Mouse (Mus musculus): ENCODE results near the gene Brf1. TPM values are rescaled to one million over a fixed set of nuclear protein-coding genes. Genes with fewer than 3 reads are reported as not detected.

The Brf1 gene
- polyA plus RNA-seq (2015; fragmentation: Illumina TruSeq; extraction: RNeasy Lipid Tissue Mini Kit (QIAGEN cat#74804); ENCODE audit: insufficient read depth, low read depth, low replicate concordance), result 42.9 TPM

DNA sequence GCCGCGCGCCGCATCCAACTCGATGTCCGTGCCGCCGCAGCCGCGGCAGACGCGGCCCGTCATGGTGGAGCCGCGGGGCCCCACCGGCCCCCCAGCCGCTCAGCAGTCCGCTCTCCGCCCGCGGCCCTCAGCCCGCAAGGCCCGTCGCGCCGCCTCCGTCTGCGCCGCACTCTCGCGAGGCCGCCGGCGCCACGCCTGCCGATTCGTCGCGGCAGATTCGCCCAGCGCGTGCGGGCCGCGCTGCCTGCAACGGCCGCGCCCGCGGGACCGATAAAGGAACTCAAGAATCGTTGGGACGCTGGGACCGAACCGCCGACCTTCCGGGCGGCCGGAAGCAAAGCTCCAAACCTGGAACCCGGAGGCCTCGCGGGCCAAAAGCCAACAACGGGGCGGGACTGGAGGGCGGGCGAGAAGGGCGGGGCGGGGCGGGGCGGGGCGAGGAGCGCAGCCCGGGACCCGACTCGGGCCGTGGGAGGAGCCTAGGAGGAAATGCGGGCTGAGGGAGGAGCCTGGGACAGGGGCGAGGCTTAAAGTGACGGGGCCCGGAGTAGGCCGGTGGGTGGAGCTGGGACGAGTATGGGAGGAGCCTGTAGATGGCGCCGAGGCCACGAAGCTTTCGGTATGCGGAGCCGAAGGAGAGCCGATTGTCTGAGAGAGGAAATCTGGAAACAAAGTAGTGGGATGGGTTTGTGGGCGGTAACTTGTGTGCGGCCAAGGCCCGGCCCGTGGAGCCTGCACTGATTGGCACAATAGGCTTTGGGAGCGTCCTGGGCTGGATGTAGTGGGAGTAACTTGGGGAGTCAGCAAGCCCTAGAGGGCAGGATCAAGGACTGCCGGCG lies at the start of gene Brf1:
TSS of gene Brf1 (minus strand) at position 411 of the 839 bp plus-strand sequence.

DNA sequence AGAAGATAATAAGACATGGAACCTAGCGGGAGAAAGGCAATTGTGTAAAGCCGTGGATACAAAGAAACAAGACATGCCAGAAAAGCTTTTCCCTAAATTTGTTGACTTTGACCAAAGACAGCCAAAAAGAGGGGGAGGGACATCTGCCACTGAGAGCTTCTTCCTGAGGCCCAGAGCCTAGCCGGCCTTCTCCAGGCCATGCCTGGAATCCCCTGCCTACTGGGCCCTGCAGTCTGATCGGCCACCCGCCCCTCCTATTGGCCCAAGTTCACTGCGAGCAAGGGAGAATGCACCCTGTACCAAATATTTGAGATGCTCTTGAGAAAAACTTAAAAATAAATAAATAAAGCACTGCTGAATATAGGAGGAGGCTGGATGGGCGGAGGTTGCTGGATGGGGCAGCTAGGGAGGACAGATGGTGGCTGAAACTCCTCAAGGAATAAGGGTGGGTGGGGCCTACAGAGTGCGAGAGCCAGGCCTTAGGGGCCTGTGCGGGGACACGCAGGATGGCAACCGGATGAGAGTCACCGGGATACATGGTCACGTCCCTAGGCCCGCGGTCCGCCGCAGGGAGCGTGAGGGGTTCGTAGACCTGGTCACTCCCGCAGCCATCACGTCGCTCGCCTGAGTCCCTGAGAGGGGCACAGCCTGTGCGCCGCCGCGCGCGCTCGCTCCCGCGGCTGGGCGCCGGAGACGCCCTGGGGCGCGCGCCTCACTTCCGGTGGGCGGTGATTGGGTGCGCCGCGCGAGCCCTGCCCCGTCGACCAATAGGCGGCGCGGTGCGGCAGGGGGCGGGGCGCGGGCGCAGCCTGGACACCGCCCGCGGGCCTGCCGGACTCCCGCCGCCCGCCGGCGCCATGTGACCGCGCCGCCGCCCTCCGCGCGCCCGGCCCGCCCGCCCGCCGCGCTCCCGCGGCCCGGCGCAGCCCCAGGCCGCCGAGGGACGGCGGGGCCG lies 13.4 kb upstream of the Brf1 start, which contains the start of gene Pacs2:
TSS of gene Pacs2 (plus strand) at position 905 of the 955 bp plus-strand sequence.

DNA sequence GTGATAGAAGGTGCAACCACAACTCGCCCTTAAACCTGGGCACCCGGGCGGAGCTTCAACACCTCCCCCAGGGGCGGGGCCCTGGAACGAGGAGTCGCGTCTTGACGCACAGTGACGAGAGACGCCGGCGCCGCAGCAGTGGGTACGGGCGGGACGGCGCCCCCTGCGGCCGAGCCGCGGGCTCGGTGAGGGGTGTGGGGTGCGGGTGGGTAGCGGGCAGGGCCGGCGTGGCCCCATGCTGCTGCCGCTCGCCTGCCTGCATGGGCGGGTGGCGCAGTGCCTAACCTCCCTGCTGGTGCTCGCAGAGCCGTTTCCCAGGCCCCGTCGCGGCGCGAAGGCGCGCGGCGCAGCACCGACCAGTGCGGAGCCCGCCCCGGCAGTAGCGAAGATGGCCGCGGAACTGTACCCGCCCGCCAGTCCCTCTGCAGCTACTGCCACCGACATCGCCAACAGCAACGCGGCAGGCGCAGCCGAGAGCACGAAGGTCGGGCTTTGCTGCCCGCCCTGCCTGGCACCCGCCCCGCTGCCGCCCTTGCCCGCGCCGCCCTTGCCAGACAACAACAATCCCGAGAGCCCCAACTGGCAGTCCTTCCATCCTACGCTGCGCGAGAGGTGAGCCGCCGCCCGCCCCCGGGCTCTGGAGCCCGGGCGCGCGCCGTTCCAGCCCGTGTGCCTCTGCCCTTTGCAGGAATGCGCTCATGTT lies 24.0 kb downstream of the Brf1 start, which contains the start of gene Btbd6:
TSS of gene Btbd6 (plus strand) at position 112 of the 703 bp plus-strand sequence.

DNA sequence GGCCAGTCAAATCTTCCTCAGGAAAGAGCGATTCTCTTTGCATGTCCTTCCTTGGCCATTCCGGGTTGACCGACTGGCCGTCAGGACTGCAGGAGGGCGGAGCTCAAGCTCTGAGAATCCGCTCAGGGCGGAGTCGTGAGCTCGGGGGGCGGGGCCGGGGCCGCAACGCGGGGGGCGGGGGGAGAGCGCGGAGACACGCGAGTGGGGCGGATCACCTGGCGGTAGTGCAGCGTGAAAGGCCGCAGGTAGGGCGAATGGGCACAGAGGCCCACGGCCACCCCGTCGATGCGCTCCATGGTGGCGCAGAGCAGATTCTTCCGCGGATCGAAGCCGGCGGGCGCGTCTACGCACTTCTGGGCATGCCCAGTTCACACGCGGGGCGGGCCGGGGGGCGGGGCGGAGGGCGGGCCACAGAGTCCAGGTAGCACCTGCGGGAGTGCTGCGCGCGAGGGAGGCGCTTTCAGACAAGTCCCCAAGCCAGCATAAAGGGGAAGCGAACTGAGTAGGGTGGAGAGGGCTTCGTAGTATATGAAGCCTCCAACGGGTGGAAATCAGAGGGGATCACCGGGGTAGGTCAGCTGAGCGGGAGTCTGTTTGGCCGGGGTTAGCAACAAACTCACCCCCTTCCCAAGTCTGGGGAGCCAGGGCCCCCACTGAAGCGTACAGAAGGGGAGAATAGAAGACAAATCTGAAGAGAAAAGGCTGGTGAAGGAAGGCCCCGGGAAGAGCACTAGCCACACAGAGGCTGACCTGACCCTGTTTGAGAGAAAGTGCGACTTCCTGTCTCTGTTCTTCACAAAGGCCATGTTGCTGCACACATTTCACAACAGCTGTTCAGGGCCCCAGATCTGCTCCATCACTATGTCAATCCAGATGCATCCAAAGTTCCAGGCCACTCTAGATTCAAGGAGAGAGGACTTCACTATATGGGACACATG lies 58.5 kb downstream of the Brf1 start, which contains the start of gene Nudt14:
TSS of gene Nudt14 (minus strand) at position 349 of the 938 bp plus-strand sequence.

DNA sequence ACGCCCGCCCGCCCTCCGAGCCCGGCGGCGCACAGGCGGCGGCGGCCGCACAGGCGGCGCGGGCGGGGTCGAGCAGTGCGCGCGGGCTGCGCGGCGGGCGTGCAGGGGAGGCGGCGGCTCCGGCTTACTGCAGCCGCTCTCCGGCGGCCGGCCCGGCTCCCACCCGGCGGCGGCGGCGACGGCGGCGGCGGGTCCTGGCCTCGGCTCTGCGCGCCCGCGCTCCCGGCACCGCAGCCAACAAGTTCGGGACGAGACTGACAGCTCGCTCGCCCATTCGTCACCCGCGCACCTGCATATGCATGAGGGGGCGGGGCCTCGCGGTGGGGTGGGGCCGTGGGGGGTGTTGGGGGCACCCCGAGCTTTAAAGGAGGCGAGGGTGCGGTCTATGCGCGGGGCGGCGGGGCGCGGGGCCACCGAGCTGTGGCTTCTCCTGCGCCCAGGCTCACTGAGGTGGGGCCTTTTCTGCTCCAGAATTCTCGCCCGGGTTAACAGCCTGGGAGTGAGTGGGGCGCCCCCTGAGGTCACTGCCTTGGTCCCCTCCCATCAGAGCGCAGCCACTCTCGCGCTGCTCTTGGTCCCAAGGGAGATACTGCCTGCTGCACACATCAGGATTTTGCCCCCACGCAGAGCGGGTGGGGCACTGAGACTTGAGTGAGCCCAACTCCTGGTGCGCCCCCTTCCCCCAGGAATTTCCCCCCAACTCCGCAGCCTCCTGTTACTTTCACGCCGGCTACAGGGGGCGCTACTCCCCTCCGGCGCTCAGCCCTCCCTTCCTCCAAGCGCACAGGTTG lies 70.7 kb downstream of the Brf1 start, which contains the start of gene Jag2:
TSS of gene Jag2 (minus strand) at position 215 of the 791 bp plus-strand sequence.

Other genes starting within 250 kb of the Brf1 start
- gene Pld4, start 240.0 kb downstream of the Brf1 start, polyA plus RNA-seq (2015; fragmentation: Illumina TruSeq; extraction: RNeasy Lipid Tissue Mini Kit (QIAGEN cat#74804); ENCODE audit: insufficient read depth, low read depth, low replicate concordance), result 5.7 TPM
- 6.0 TPM for gene Ahnak2, start 198.0 kb downstream of the Brf1 start, polyA plus RNA-seq (2015; fragmentation: Illumina TruSeq; extraction: RNeasy Lipid Tissue Mini Kit (QIAGEN cat#74804); ENCODE audit: insufficient read depth, low read depth, low replicate concordance)
- 1.8 TPM for gene Clba1, start 191.8 kb downstream of the Brf1 start, polyA plus RNA-seq (2015; fragmentation: Illumina TruSeq; extraction: RNeasy Lipid Tissue Mini Kit (QIAGEN cat#74804); ENCODE audit: insufficient read depth, low read depth, low replicate concordance)
- 3.2 TPM for gene Cdca4, start 171.3 kb downstream of the Brf1 start, polyA plus RNA-seq (2015; fragmentation: Illumina TruSeq; extraction: RNeasy Lipid Tissue Mini Kit (QIAGEN cat#74804); ENCODE audit: insufficient read depth, low read depth, low replicate concordance)
- gene Gpr132, start 132.5 kb downstream of the Brf1 start, polyA plus RNA-seq (2015; fragmentation: Illumina TruSeq; extraction: RNeasy Lipid Tissue Mini Kit (QIAGEN cat#74804); ENCODE audit: insufficient read depth, low read depth, low replicate concordance), result not detected
- gene Jag2, start 70.9 kb downstream of the Brf1 start, polyA plus RNA-seq (2015; fragmentation: Illumina TruSeq; extraction: RNeasy Lipid Tissue Mini Kit (QIAGEN cat#74804); ENCODE audit: insufficient read depth, low read depth, low replicate concordance), result 9.9 TPM
- gene Nudt14, start 58.6 kb downstream of the Brf1 start, polyA plus RNA-seq (2015; fragmentation: Illumina TruSeq; extraction: RNeasy Lipid Tissue Mini Kit (QIAGEN cat#74804); ENCODE audit: insufficient read depth, low read depth, low replicate concordance), result 5.4 TPM
- 4.7 TPM for gene Btbd6, start 24.2 kb downstream of the Brf1 start, polyA plus RNA-seq (2015; fragmentation: Illumina TruSeq; extraction: RNeasy Lipid Tissue Mini Kit (QIAGEN cat#74804); ENCODE audit: insufficient read depth, low read depth, low replicate concordance)
- gene Pacs2, start 13.8 kb upstream of the Brf1 start, polyA plus RNA-seq (2015; fragmentation: Illumina TruSeq; extraction: RNeasy Lipid Tissue Mini Kit (QIAGEN cat#74804); ENCODE audit: insufficient read depth, low read depth, low replicate concordance), result 7.0 TPM
- not detected for gene Tex22, start 73.8 kb upstream of the Brf1 start, polyA plus RNA-seq (2015; fragmentation: Illumina TruSeq; extraction: RNeasy Lipid Tissue Mini Kit (QIAGEN cat#74804); ENCODE audit: insufficient read depth, low read depth, low replicate concordance)
- 10.8 TPM for gene Mta1, start 97.6 kb upstream of the Brf1 start, polyA plus RNA-seq (2015; fragmentation: Illumina TruSeq; extraction: RNeasy Lipid Tissue Mini Kit (QIAGEN cat#74804); ENCODE audit: insufficient read depth, low read depth, low replicate concordance)
- gene Crip2, start 139.5 kb upstream of the Brf1 start, polyA plus RNA-seq (2015; fragmentation: Illumina TruSeq; extraction: RNeasy Lipid Tissue Mini Kit (QIAGEN cat#74804); ENCODE audit: insufficient read depth, low read depth, low replicate concordance), result 59.2 TPM
- 278 TPM for gene Crip1, start 145.6 kb upstream of the Brf1 start, polyA plus RNA-seq (2015; fragmentation: Illumina TruSeq; extraction: RNeasy Lipid Tissue Mini Kit (QIAGEN cat#74804); ENCODE audit: insufficient read depth, low read depth, low replicate concordance)
- not detected for gene Tedc1, start 155.7 kb upstream of the Brf1 start, polyA plus RNA-seq (2015; fragmentation: Illumina TruSeq; extraction: RNeasy Lipid Tissue Mini Kit (QIAGEN cat#74804); ENCODE audit: insufficient read depth, low read depth, low replicate concordance)
- not detected for gene Tmem121, start 185.2 kb upstream of the Brf1 start, polyA plus RNA-seq (2015; fragmentation: Illumina TruSeq; extraction: RNeasy Lipid Tissue Mini Kit (QIAGEN cat#74804); ENCODE audit: insufficient read depth, low read depth, low replicate concordance)